In genomic region chr9:110622621-110623219, GRCm38 (mm10) we compare ENCODE assay signal across 15 mouse cellular contexts. TPM values are rescaled to one million over a fixed set of nuclear protein-coding genes. Genes with fewer than 3 reads are reported as not detected.
DNase-seq lines count a peak whose midpoint lies in the region; ATAC-seq and TF ChIP-seq lines count a peak whose summit lies in the region.
"Had no signal": no experiment of that assay in that cellular context is flagged by ENCODE, and none has a peak within 500 bp of the region (broad histone marks: within the 10 kb centered on the region; RNA-seq: fewer than 3 reads in every experiment).

No protein-coding gene starts in this region.

- WGBS in kidney, postnatal 0 days: 78% methylated on average over 12 of the region's 12 CpGs
- WGBS in limb, embryonic 12.5 days: 85% methylated on average over 12 of the region's 12 CpGs

- no peak overlapping the region for H3K4me2 ChIP-seq in kidney, postnatal 0 days (ENCODE audit: low read length)
- peak overlapping the region; percentile 85; the same call in 1 of the 2 replicates for H3K4me2 ChIP-seq in limb, embryonic 12.5 days

- DNase-seq in gastrocnemius, adult 2 months: peak; percentile 14
- DNase-seq in gastrocnemius, postnatal 25 days: no peak
- no peak for DNase-seq in kidney, postnatal 0 days (ENCODE audit: low spot score)
- DNase-seq in kidney, adult 8-10 months: no peak
- DNase-seq in urinary bladder, postnatal 25 days (ENCODE audit: low spot score): no peak
- DNase-seq: cerebellum, adult 9-10 months; heart, adult 2 months; heart, postnatal 36 days; lung, embryonic 14.5 days; right cerebral cortex, adult 18-20 months; thymus, postnatal 36 days had no signal

- H3K27ac ChIP-seq in gastrocnemius, adult 2 months: no peak overlapping the region
- peak overlapping the region; percentile 19; the same call in 1 of the 2 replicates for H3K27ac ChIP-seq in kidney, postnatal 0 days
- H3K27ac ChIP-seq in brown adipose tissue, adult 24 weeks (replicated peaks; ENCODE audit: low read depth, low read length): peak overlapping the region; percentile 13; the same call in 1 of the 2 replicates
- no peak overlapping the region for H3K27ac ChIP-seq in limb, embryonic 12.5 days
- H3K27ac ChIP-seq: heart, adult 2 months; stomach, postnatal 0 days had no signal

- no peak for ATAC-seq in kidney, postnatal 0 days (replicated peaks; ENCODE audit: low FRiP score, low read depth)
- ATAC-seq in limb, embryonic 12.5 days (ENCODE audit: insufficient number of reproducible peaks, insufficient read depth, low FRiP score, low TSS enrichment, low read depth): no peak

- H3K9ac ChIP-seq in kidney, postnatal 0 days (ENCODE audit: low read depth, low read length): no peak overlapping the region
- no peak overlapping the region for H3K9ac ChIP-seq in limb, embryonic 12.5 days (replicated peaks)

- no peaks in the 10 kb centered on the region for H3K9me3 ChIP-seq in kidney, postnatal 0 days (replicated peaks; ENCODE audit: low read length)
- no peaks in the 10 kb centered on the region for H3K9me3 ChIP-seq in limb, embryonic 12.5 days
- H3K9me3 ChIP-seq: forebrain, embryonic 10.5 days had no signal

- H3K4me1 ChIP-seq in kidney, postnatal 0 days (replicated peaks; ENCODE audit: insufficient read depth, low read length): peaks cover 11% of the 10 kb centered on the region
- H3K4me1 ChIP-seq in brown adipose tissue, adult 24 weeks (ENCODE audit: control insufficient read depth, insufficient read depth, insufficient read length, low read length): peaks cover 4% of the 10 kb centered on the region; the same call in 1 of the 2 replicates
- H3K4me1 ChIP-seq in limb, embryonic 12.5 days (replicated peaks): peaks cover 21% of the 10 kb centered on the region

- no peak for TF ChIP-seq CTCF in gastrocnemius, adult 2 months (IDR thresholded peaks at IDR 0.05)
- TF ChIP-seq CTCF in kidney, postnatal 0 days (IDR thresholded peaks at IDR 0.05; ENCODE audit: low read depth): no peak

- intact Hi-C loops in gastrocnemius, adult 2 months (cut with DNase I): no loop called here

- H3K36me3 ChIP-seq in kidney, postnatal 0 days (ENCODE audit: insufficient read depth, low read length): peaks cover 24% of the 10 kb centered on the region
- H3K36me3 ChIP-seq in limb, embryonic 12.5 days: peaks cover 53% of the 10 kb centered on the region

- no peak overlapping the region for H3K4me3 ChIP-seq in gastrocnemius, adult 2 months
- no peak overlapping the region for H3K4me3 ChIP-seq in kidney, postnatal 0 days (replicated peaks; ENCODE audit: low read depth, low read length)
- no peak overlapping the region for H3K4me3 ChIP-seq in brown adipose tissue, adult 24 weeks (ENCODE audit: insufficient read depth, low read depth, low read length)
- 0 out of 2 replicates have a peak overlapping the region, but pooled peaks have one; percentile 54 for H3K4me3 ChIP-seq in limb, embryonic 12.5 days (replicated peaks)
- H3K4me3 ChIP-seq: heart, adult 2 months had no signal

- no peaks in the 10 kb centered on the region for H3K27me3 ChIP-seq in kidney, postnatal 0 days (ENCODE audit: insufficient read depth, low read length)
- peaks cover 4% of the 10 kb centered on the region for H3K27me3 ChIP-seq in limb, embryonic 12.5 days

RNA-seq across cellular contexts. Expression of gene Nradd, which starts 1.5 kb away (rescaled TPM):
- total RNA-seq in gastrocnemius, adult 2 months (2021): 1 to 10 TPM in 1 of 2 experiments, under 1 TPM in 1; 0.64 to 1.2 TPM
- under 1 TPM; 0.80 to 0.87 TPM for total RNA-seq in gastrocnemius, postnatal 25 days (2021)
- 42.3 and 45.7 TPM in 2 replicates for polyA plus RNA-seq in kidney, postnatal 0 days (2015; fragmentation: Nextera tagmentation; extraction: Ambion mirVana)
- polyA plus RNA-seq in brown adipose tissue, adult 24 weeks (2012; ENCODE audit: insufficient read depth, insufficient read length, missing spikeins): 1.7 and 3.0 TPM in 2 replicates
- polyA plus RNA-seq in limb, embryonic 12.5 days (2016; fragmentation: Nextera tagmentation; extraction: Ambion mirVana): 62.7 and 67.1 TPM in 2 replicates

RNA-seq across cellular contexts. Expression of gene Nbeal2, which starts 31.2 kb away (rescaled TPM):
- total RNA-seq in gastrocnemius, adult 2 months (2021): 1 to 10 TPM; 4.7 to 5.0 TPM
- total RNA-seq in gastrocnemius, postnatal 25 days (2021): 1 to 10 TPM; 2.9 to 3.2 TPM
- 2.9 and 3.9 TPM in 2 replicates for polyA plus RNA-seq in kidney, postnatal 0 days (2015; fragmentation: Nextera tagmentation; extraction: Ambion mirVana)
- polyA plus RNA-seq in brown adipose tissue, adult 24 weeks (2012; ENCODE audit: insufficient read depth, insufficient read length, missing spikeins): 2.2 and 4.8 TPM in 2 replicates
- 1.1 and 1.6 TPM in 2 replicates for polyA plus RNA-seq in limb, embryonic 12.5 days (2016; fragmentation: Nextera tagmentation; extraction: Ambion mirVana)

RNA-seq across cellular contexts. Expression of gene Ccdc12, which starts 33.6 kb away (rescaled TPM):
- 10 to 100 TPM; 43.4 to 51.7 TPM for total RNA-seq in gastrocnemius, adult 2 months (2021)
- 10 to 100 TPM; 46.9 to 47.1 TPM for total RNA-seq in gastrocnemius, postnatal 25 days (2021)
- 153 and 154 TPM in 2 replicates for polyA plus RNA-seq in kidney, postnatal 0 days (2015; fragmentation: Nextera tagmentation; extraction: Ambion mirVana)
- 44.7 and 46.2 TPM in 2 replicates for polyA plus RNA-seq in brown adipose tissue, adult 24 weeks (2012; ENCODE audit: insufficient read depth, insufficient read length, missing spikeins)
- polyA plus RNA-seq in limb, embryonic 12.5 days (2016; fragmentation: Nextera tagmentation; extraction: Ambion mirVana): 126 and 133 TPM in 2 replicates

Comparison
In these comparisons a context has a peak if more than half of its experiments do, and no peak if none do; other contexts are left out.
1. H3K27ac ChIP-seq: peak in kidney, postnatal 0 days (single experiment) and brown adipose tissue, adult 24 weeks (single experiment); none in gastrocnemius, adult 2 months (single experiment) and limb, embryonic 12.5 days (single experiment).
2. RNA of gene Nradd, which starts 1.5 kb away (polyA plus RNA-seq): 62.7 to 67.1 TPM in limb, embryonic 12.5 days and 42.3 to 45.7 TPM in kidney, postnatal 0 days; 1.7 to 3.0 TPM in brown adipose tissue, adult 24 weeks; every median in the first group is over 10 times any median in the second.